Mouse (Mus musculus) heart, postnatal 14 days (tissue): ENCODE measurements around the gene Ccdc113. TPM values are rescaled to one million over a fixed set of nuclear protein-coding genes. Genes with fewer than 3 reads are reported as not detected.

Experiments
- DNase-seq, 2 experiments: peaks; one replicate each; pipeline ENCODE4 v3.0.0; 2021 to 2022
- intact Hi-C: fragments of 180-260 bp; cut with DNase I; formaldehyde crosslinking; loops from one replicate; pipeline ENCODE4 v1.15.1; 2025
- total RNA-seq, 2 experiments: library from RNA; stranded (reverse); gene quantifications; 2 replicates each; pipeline ENCODE4 v1.2.3; 2021

The Ccdc113 gene
- total RNA-seq, 2 experiments from 2014 or later, result not detected

DNA sequence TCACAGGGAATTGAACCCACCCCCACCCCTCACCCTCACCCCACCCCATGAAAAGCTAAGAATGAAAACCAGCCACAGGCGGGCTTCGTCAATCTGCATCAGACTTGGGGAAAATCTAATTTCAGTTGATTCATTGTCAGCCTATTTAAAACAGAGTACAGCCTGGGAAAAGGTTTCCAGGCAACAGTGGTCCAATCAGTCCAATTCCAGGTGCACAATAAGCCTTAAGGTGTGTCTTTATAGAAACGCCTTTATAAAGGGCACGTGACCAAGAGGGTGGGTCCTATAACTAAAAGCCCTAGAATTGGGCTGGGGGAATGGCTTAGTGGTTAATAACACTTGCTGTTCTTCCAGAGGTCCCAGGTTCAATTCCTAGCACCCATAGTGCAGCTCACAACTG lies 1.7 kb upstream of the Ccdc113 start:
- no peak for DNase-seq
- intact Hi-C loops, result no loop called here

DNA sequence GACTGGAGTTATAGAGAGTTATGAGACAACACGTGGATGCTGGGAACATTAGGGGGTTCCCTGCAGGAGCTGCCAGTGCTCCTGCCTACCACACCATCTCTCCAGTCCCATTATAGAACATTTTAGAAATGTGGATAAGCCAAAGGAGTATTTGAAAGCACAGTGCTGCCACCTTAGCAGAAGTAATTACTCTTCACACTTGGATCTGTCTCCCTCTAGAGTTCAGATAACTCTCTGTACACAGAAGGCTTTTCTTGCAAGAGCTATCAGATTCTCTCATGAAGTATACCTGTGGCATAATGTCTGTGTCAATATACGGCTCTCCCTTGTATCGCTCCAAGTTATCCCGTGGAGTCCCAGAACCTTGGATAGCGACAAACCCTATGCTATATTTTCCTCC lies 5.6 kb downstream of the Ccdc113 start:
- intact Hi-C loops, result no loop called here
- no peak for DNase-seq

DNA sequence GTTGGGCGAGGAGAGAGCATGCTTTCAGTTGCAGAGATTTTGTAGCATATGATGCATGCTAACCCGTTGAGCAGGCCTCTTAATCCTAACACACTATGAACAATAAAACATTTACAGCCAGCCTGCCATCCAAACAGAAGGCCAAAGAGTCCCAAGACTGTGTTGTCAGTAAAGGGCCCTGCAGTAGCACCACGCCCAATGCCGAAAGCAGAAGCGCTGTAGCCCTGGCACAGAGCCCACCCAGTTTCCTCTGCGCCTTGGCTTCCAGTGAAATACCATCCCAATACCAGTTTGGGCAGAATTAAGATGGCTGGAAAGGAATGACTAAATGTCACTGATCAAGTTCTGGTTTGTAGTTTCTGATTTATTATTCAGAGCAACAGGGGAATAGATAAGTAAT lies 8.3 kb downstream of the Ccdc113 start:
- intact Hi-C loops, result no loop called here
- DNase-seq, result no peak

GRCm38 (mm10) chr8:95543065-95543464 lies 9.2 kb downstream of the Ccdc113 start:
- intact Hi-C loops, result no loop called here
- no peak for DNase-seq

DNA sequence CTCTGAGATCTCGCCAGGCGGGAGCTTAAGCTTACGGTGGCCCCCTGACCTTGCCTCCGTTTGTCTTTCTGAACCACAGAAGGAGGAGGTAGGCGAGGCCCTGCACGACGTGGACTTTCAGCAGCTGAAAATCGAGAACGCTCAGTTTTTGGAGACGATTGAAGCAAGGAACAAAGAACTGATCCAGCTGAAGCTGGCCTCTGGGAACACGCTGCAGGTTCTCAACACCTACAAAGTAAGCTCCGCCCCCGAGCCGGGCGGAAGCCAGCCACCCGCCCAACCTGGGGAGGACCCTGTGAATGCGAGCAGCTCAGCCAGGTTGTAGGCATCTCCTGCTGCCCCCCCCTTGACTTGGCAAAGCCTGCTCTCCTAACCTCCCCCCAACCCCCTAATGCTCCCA lies 11.9 kb downstream of the Ccdc113 start:
- intact Hi-C loops, result no loop called here
- DNase-seq, result no peak

DNA sequence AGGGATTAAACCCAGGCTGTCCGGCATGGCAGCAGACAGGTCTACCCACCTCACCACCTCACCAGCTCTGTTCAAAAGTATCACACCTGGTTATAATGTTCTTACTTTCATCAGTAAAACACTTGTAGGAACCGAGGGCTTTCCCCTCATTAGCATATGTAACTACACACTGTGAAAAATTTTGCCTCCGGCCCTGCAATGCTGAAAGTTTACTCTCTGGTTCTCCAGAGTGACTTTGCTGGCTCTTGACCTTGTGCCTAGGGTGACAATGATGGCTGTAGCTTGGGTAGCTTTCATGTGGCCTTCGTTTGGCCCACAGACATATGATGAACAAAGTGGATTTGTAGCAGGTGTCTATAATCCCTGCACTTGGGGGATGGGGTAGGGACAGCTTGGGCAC lies 13.1 kb downstream of the Ccdc113 start:
- DNase-seq, result no peak
- intact Hi-C loops, result no loop called here

DNA sequence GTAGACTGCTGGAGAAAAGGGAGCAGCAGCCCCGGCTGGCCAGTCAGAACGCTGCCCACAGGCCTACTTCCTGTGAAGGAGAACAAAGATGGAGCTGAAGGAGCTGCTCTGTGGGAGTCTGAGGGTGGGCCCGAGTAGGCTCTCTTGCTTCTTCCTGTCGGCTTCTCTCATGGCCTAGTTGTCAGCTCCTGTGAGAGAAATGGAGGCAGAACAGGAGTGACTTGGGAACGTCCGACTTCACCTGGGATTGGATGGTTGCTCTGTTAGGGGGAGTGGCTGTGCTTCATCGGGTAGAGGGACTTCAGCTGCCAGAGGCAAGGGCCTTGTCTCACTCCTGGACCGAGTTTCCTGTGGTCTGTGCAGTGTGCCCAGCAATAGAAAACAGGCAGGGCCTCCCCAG lies 14.0 kb downstream of the Ccdc113 start:
- no peak for DNase-seq
- intact Hi-C loops, result no loop called here

DNA sequence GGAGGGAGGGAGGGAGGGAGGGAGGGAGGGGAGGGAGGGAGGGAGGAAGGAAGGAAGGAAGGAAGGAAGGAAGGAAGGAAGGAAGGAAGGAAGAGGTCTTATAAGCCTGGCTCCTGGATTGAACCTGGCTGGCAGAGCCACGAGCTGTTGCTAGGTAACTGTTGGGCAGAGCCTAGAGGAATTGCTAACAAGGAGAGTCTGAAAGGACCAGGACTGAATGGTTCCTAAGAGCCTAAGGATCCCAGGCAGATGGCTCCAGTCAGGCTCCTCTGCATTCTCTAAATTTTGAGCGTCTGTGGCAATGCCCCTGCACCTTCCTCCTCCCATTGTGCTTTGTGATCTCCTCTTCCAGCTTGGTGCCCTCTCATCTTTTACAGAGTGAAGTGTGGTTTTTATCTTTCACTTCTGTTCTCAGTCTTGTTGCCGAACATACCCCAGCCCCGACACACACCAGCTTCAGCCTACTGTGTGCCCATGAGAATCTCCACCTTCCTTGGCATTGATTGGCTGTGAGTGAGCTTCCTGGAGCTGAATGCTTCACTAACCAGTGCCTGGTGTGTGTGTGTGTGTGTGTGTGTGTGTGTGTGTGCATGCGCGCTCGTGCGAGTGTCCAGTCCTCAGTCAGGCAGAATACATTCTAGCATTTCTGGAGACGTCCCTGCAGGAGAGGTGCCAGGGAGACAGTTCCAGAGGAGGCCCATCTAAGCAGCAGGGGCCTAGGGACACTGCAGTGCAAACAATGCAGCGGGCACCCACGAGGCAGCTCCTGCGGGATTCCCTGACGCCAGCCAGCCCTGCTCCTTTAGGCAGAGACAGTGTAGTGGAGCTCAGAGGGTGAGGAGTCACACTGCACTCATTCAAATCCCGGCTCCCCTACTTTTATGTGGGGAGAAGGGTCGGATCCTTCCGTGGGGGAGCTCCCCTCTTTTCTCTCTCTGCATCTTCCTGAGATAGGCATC lies 16.3 kb downstream of the Ccdc113 start:
- intact Hi-C loops, result no loop called here
- DNase-seq, result no peak

- DNase-seq, result no peak
- intact Hi-C loops, result no loop called here
Measured at GRCm38 (mm10) chr8:95551577-95551976, 17.7 kb downstream of the Ccdc113 start.

- DNase-seq, result no peak
- intact Hi-C loops, result no loop called here
Measured at GRCm38 (mm10) chr8:95555963-95556362, 22.1 kb downstream of the Ccdc113 start.

DNA sequence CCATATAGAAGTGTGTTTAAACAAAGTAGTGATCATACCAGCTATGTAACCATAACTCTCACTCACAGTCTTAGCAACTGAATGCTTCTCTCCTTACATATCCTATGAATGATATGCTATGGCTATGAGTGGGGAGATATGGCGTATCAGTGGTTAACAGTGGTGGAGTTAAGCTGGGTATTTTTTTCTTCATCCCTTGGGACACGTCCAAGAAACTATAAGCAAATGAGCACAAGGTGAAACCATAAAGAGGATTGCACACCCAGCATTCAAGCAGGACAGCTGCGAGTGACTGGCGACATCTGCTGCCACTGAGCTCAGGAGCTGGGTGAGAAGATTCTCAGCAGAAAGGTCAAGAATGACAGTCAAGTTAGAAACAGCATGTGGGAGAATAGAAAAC lies 32.3 kb downstream of the Ccdc113 start:
- no peak for DNase-seq
- intact Hi-C loops, result no loop called here

GRCm38 (mm10) chr8:95566809-95567208 lies 32.9 kb downstream of the Ccdc113 start:
- peak; percentile 20 to 40 for DNase-seq
- intact Hi-C loops, result no loop called here

DNA sequence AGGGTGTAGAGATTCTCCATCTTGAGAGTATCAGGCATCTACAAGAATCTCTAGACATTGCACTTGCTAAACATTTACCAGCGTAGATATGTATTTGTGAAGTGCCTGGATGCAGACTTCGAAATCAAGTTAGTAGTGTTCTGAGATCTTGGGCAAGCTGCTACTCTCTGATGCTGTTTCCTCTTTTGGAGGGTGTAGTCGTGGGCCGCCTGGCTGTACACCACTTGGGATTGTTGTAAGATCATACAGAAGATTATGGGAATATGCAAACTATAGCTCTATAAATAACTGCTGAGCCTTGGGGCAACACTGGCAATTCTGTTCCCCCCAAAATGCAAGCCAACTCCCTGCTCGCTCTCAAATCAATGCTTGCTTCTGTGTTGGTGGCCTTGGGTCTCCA lies 39.3 kb downstream of the Ccdc113 start:
- intact Hi-C loops, result no loop called here
- no peak for DNase-seq

DNA sequence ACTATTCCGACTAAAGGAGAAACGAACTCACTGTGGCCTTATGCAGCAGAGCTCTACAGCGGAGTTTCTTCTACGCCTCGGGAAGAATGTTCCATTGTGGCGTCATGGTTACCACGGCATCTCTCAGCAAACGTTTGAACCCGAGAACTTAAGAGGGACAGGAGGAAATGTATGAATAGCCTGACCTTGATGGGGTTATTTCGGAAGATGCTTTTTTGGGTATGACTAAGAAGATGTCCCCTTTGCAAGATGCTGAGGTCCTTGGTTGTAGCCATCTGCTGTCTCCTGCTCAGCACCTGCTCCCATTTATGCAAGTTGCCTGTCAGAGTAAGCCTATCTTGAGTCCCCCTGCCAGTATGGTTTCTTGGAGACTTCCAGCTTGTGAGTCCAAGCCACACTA lies 42.4 kb downstream of the Ccdc113 start, which contains the start of gene Prss54:
Gene Prss54, minus strand, starts transcription at position 101 of the 400 bp plus-strand sequence.
- DNase-seq, result no peak
- intact Hi-C loops, result no loop called here

DNA sequence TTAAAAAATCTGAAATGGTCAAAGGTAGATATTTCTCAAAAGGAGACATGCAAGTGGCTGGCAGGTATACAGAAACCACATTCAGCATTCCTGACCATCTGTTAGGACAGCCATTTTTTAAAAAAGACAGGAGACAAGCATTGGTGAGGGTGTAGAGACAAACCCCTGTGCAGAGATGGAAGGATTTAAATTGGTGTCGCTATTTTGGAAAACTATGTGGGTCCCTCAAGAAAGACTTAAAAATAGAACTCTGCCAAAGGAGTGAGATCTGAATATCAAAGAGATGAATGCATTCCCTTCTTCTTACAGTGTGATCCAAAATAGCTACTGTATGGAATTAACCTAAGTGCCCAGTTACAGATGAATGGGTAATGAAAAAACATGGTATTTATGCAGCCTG lies 53.5 kb downstream of the Ccdc113 start:
- no peak for DNase-seq
- intact Hi-C loops, result no loop called here

GRCm38 (mm10) chr8:95589282-95589681 lies 55.4 kb downstream of the Ccdc113 start:
- no peak for DNase-seq
- intact Hi-C loops, result no loop called here

DNA sequence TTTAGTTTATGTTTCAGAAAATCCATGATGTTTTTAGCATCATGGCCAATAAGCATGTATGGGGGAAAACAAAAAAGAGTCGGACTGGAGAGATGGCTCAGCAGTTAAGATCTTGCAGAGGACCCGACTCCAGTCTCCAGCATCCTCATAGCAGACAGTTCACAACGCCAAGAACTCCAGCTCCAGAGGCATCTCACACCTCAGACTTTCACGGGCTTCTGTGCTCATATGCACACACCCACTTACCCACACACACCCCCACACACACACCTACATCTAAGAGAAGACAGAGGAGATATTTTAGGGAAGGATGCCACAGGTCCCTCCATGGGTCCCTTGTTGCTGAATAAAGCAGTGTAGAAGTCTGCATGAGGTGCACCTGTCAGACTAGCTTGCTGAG lies 56.7 kb downstream of the Ccdc113 start:
- intact Hi-C loops, result no loop called here
- no peak for DNase-seq

- DNase-seq, result no peak
- intact Hi-C loops, result no loop called here
Measured at GRCm38 (mm10) chr8:95592131-95592780, 58.4 kb downstream of the Ccdc113 start.

DNA sequence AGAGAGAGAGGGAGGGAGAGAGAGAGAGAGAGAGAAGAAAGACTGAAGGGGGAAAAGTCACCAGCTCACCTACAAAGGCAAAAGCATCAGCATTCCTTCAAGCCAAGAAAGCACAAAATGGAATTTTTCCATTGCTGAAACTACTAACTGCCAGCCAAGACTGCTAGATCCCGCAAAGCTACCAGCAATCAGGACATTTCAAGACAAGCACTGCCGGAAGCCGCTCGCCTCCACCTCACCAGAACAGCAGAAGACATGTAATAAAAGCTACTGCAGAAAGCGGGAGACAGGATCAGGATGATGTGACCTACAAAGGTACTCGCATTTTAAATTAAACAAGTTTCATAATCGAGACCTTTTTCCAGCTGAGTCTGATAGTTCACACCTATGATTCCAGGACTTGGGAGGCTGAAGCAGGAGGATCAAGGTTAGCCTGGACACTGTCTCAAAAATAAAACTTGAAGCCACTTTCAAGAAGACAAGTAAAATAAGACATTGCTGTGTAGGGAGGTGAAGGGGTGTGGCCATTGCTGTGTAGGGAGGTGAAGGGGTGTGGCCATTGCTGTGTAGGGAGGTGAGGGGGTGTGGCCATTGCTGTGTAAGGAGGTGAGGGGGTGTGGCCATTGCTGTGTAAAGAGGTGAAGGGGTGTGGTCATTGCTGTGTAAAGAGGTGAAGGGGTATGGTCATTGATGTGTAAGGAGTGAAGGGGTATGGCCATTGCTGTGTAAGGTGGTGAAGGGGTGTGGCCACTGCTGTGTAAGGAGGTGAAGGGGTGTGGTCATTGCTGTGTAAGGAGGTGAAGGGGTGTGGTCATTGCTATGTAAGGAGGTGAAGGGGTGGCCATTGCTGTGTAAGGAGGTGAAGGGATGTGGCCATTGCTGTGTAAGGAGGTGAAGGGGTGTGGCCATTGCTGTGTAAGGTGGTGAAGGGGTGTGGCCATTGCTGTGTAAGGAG lies 59.8 kb downstream of the Ccdc113 start:
- DNase-seq, result no peak
- intact Hi-C loops, result no loop called here

- no peak for DNase-seq
- intact Hi-C loops, result no loop called here
Measured at GRCm38 (mm10) chr8:95595131-95595530, 61.2 kb downstream of the Ccdc113 start.

DNA sequence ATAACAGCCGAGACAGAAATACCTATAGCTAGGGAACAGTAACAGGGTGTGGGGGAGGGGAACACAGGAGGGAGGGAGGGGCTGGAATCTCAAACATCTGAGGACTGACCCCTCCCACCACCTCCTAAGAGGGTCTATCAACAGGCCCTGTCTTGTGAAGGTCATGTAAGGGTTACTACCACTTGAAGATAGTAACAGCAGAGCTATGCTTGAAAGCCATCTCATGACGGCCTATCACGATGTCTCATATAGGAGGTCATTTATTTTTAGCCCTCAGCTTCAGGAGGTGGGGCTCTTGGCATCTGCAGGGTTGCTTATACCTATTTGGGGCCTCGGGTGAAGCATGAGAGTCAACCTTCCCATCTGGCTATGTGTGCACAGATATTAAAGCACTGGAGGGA lies 63.0 kb downstream of the Ccdc113 start:
- intact Hi-C loops, result no loop called here
- DNase-seq, result peak in 1 of 2 experiments; percentile 41
